Mouse (Mus musculus) liver, embryonic 15.5 days (tissue): Measurements from ENCODE around the gene Alg5. TPM values are rescaled to one million over a fixed set of nuclear protein-coding genes. Genes with fewer than 3 reads are reported as not detected.
"Not testable (repeated sequence)": the region's sequence is repeated elsewhere in the genome, so short reads cannot be mapped to it uniquely, and the experiment has no call there.

ENCODE experiments used
- ATAC-seq: fragments of 200-750 bp; cut with Nextera tagmentation; 2 replicates; pipeline ENCODE4 v1.8.0; 2017; ENCODE audit warnings: moderate number of reproducible peaks, mild to moderate bottlenecking, moderate library complexity; ENCODE audit not compliant: insufficient read depth
- H3K27ac ChIP-seq: fragments of 300-500 bp; sonication (generic); replicated peaks from 2 replicates; pipeline ENCODE4 v1.5.1; 2015; ENCODE audit warnings: mild to moderate bottlenecking, inconsistent platforms
- H3K27me3 ChIP-seq: fragments of 300-500 bp; sonication (generic); 2 replicates; pipeline ENCODE4 v1.6.1; 2015; ENCODE audit warnings: mild to moderate bottlenecking, inconsistent platforms
- H3K36me3 ChIP-seq: fragments of 300-500 bp; sonication (generic); replicated peaks from 2 replicates; pipeline ENCODE4 v1.6.1; 2015; ENCODE audit warnings: moderate library complexity, mild to moderate bottlenecking, inconsistent platforms
- H3K4me1 ChIP-seq: fragments of 300-500 bp; sonication (generic); replicated peaks from 2 replicates; pipeline ENCODE4 v1.6.1; 2015; ENCODE audit warnings: inconsistent platforms
- H3K4me2 ChIP-seq: fragments of 300-500 bp; sonication (generic); 2 replicates; pipeline ENCODE4 v1.6.1; 2015; ENCODE audit warnings: moderate library complexity, mild to moderate bottlenecking, inconsistent platforms
- H3K4me3 ChIP-seq: fragments of 300-500 bp; sonication (generic); replicated peaks from 2 replicates; pipeline ENCODE4 v1.5.1; 2015; ENCODE audit warnings: mild to moderate bottlenecking, inconsistent platforms
- H3K9ac ChIP-seq: fragments of 300-500 bp; sonication (generic); 2 replicates; pipeline ENCODE4 v1.6.1; 2015; ENCODE audit warnings: moderate library complexity, mild to moderate bottlenecking, inconsistent platforms
- H3K9me3 ChIP-seq: fragments of 300-500 bp; sonication (generic); replicated peaks from 2 replicates; pipeline ENCODE4 v1.6.1; 2016; ENCODE audit warnings: inconsistent platforms
- WGBS: fragments of 180-500 bp; shearing (Covaris S2); methylation state at CpG from one replicate; pipeline ENCODE4 v1.1.7; 2015; ENCODE audit warnings: mixed read lengths; ENCODE audit not compliant: insufficient replicate concordance; 5-methylcytosine and 5-hydroxymethylcytosine counted together
- polyA plus RNA-seq: library from polyadenylated mRNA; unstranded; fragments of >200 nt; fragmentation: Nextera tagmentation; extraction: Ambion mirVana; gene quantifications from 2 replicates; pipeline ENCODE4 v1.2.1, GENCODE M21; 2015

Alg5 gene
- polyA plus RNA-seq, 1 experiment from 2014 or later, result 21.9 TPM

- Histone ChIP-seq H3K4me1 (no peaks in the 10 kb centered on the region), H3K9ac (no peak overlapping the region), H3K27ac (no peak overlapping the region), H3K27me3 (no peaks in the 10 kb centered on the region), H3K36me3 (peaks cover 94% of the 10 kb centered on the region), H3K4me2 (no peak overlapping the region), H3K9me3 (no peaks in the 10 kb centered on the region), H3K4me3 (no peak overlapping the region)
- WGBS, result 58% methylated on average over 5 of the region's 5 CpGs
- no peak for ATAC-seq
Measured at GRCm38 (mm10) chr3:54745799-54746198, 10.5 kb downstream of the Alg5 start.

- Histone ChIP-seq H3K27ac (no peak overlapping the region), H3K4me1 (no peaks in the 10 kb centered on the region; the same call in 1 of the 2 replicates), H3K27me3 (peaks cover 35% of the 10 kb centered on the region), H3K9ac (no peak overlapping the region), H3K4me2 (no peak overlapping the region), H3K4me3 (no peak overlapping the region), H3K36me3 (peaks cover 28% of the 10 kb centered on the region), H3K9me3 (no peaks in the 10 kb centered on the region)
- 56% methylated on average over 4 of the region's 4 CpGs for WGBS
- ATAC-seq, result no peak
Measured at GRCm38 (mm10) chr3:54753411-54753810, 18.1 kb downstream of the Alg5 start.

GRCm38 (mm10) chr3:54755145-54756041 lies 20.1 kb downstream of the Alg5 start, which contains the start of gene Smad9:
Gene Smad9 (plus strand): TSS chr3:54755582.
- whole genome bisulfite sequencing, result 2% methylated on average over 65 of the region's 66 CpGs
- H3K27ac ChIP-seq, result no peak within 1 kb of the TSS

GRCm38 (mm10) chr3:54756058-54756457 lies 20.7 kb downstream of the Alg5 start:
- Histone ChIP-seq H3K9ac (no peak overlapping the region), H3K4me1 (peaks cover 6% of the 10 kb centered on the region; the same call in 1 of the 2 replicates), H3K4me2 (peak overlapping the region; percentile 72), H3K27ac (no peak overlapping the region), H3K9me3 (no peaks in the 10 kb centered on the region), H3K27me3 (peaks cover 35% of the 10 kb centered on the region), H3K4me3 (peak overlapping the region; percentile 50), H3K36me3 (peaks cover 4% of the 10 kb centered on the region; the same call in 1 of the 2 replicates)
- 3% methylated on average over 11 of the region's 11 CpGs for WGBS
- ATAC-seq, result no peak

More at GRCm38 (mm10) chr3:54755145-54756041, 20.1 kb downstream of the Alg5 start, which contains the start of gene Smad9:
- Histone ChIP-seq H3K36me3 (peaks cover 10% of the 10 kb centered on the region; the same call in 1 of the 2 replicates), H3K4me1 (peaks cover 1% of the 10 kb centered on the region; the same call in 1 of the 2 replicates), H3K27me3 (peaks cover 35% of the 10 kb centered on the region), H3K4me2 (peak within 1 kb of the TSS; percentile 72), H3K9ac (no peak within 1 kb of the TSS), H3K9me3 (no peaks in the 10 kb centered on the region), H3K4me3 (peak within 1 kb of the TSS; percentile 50)
- ATAC-seq, result peak; percentile 28

GRCm38 (mm10) chr3:54757446-54757845 lies 22.1 kb downstream of the Alg5 start:
- 77% methylated on average over 8 of the region's 8 CpGs for WGBS

GRCm38 (mm10) chr3:54759211-54759610 lies 23.9 kb downstream of the Alg5 start:
- WGBS, result 64% methylated on average over 9 of the region's 9 CpGs

More at GRCm38 (mm10) chr3:54757446-54757845, 22.1 kb downstream of the Alg5 start:
- Histone ChIP-seq H3K9me3 (no peaks in the 10 kb centered on the region), H3K4me2 (no peak overlapping the region), H3K36me3 (no peaks in the 10 kb centered on the region), H3K4me3 (no peak overlapping the region), H3K4me1 (peaks cover 7% of the 10 kb centered on the region; the same call in 1 of the 2 replicates), H3K27ac (no peak overlapping the region), H3K9ac (no peak overlapping the region), H3K27me3 (peaks cover 35% of the 10 kb centered on the region)
- no peak for ATAC-seq

GRCm38 (mm10) chr3:54760321-54761115 lies 25.2 kb downstream of the Alg5 start:
- Histone ChIP-seq H3K36me3 (no peaks in the 10 kb centered on the region), H3K4me1 (peaks cover 7% of the 10 kb centered on the region; the same call in 1 of the 2 replicates), H3K4me2 (no peak overlapping the region), H3K9ac (no peak overlapping the region), H3K4me3 (no peak overlapping the region), H3K9me3 (no peaks in the 10 kb centered on the region), H3K27ac (no peak overlapping the region), H3K27me3 (peaks cover 20% of the 10 kb centered on the region)
- no peak for ATAC-seq
- WGBS, result 56% methylated on average over 15 of the region's 15 CpGs

More at GRCm38 (mm10) chr3:54759211-54759610, 23.9 kb downstream of the Alg5 start:
- Histone ChIP-seq H3K4me3 (no peak overlapping the region), H3K36me3 (no peaks in the 10 kb centered on the region), H3K9me3 (no peaks in the 10 kb centered on the region), H3K9ac (no peak overlapping the region), H3K4me1 (peaks cover 7% of the 10 kb centered on the region; the same call in 1 of the 2 replicates), H3K27me3 (peaks cover 33% of the 10 kb centered on the region), H3K27ac (no peak overlapping the region), H3K4me2 (no peak overlapping the region)
- ATAC-seq, result no peak

GRCm38 (mm10) chr3:54761258-54761657 lies 25.9 kb downstream of the Alg5 start:
- Histone ChIP-seq H3K9ac (no peak overlapping the region), H3K4me3 (no peak overlapping the region), H3K27ac (no peak overlapping the region), H3K9me3 (no peaks in the 10 kb centered on the region), H3K4me2 (no peak overlapping the region), H3K36me3 (no peaks in the 10 kb centered on the region), H3K4me1 (0 out of 2 replicates have a peak, but pooled peaks cover 7% of the 10 kb centered on the region), H3K27me3 (peaks cover 12% of the 10 kb centered on the region)
- ATAC-seq, result no peak
- 78% methylated on average over 1 of the region's 1 CpGs for WGBS

GRCm38 (mm10) chr3:54764418-54764817 lies 29.1 kb downstream of the Alg5 start:
- 0 out of 2 replicates have a peak, but pooled peaks cover 7% of the 10 kb centered on the region for H3K4me1 ChIP-seq
- H3K9me3 ChIP-seq, result no peaks in the 10 kb centered on the region
- no peaks in the 10 kb centered on the region for H3K36me3 ChIP-seq
- no peak overlapping the region for H3K4me2 ChIP-seq
- WGBS, result 68% methylated on average over 18 of the region's 18 CpGs
- no peak overlapping the region for H3K4me3 ChIP-seq
- no peak overlapping the region for H3K27ac ChIP-seq
- no peak overlapping the region for H3K9ac ChIP-seq
- no peaks in the 10 kb centered on the region for H3K27me3 ChIP-seq
- no peak for ATAC-seq

- not testable (repeated sequence) for H3K4me2 ChIP-seq, H3K36me3 ChIP-seq, H3K9me3 ChIP-seq, H3K4me1 ChIP-seq, ATAC-seq, H3K9ac ChIP-seq, H3K4me3 ChIP-seq, H3K27me3 ChIP-seq, H3K27ac ChIP-seq
- WGBS, result 67% methylated on average over 6 of the region's 6 CpGs
Measured at GRCm38 (mm10) chr3:54765521-54765920, 30.2 kb downstream of the Alg5 start.
